Mouse (Mus musculus): Measurements from ENCODE around the gene Neurod1. TPM values are rescaled to one million over a fixed set of nuclear protein-coding genes. Genes with fewer than 3 reads are reported as not detected.
A peak's percentile ranks its signal among the peaks of the same experiment; 100 is the strongest.

The Neurod1 gene
- not detected for total RNA-seq (2021)
- long read RNA-seq, experiment 1: 0 reads
- long read RNA-seq, experiment 2: 0 reads

DNA sequence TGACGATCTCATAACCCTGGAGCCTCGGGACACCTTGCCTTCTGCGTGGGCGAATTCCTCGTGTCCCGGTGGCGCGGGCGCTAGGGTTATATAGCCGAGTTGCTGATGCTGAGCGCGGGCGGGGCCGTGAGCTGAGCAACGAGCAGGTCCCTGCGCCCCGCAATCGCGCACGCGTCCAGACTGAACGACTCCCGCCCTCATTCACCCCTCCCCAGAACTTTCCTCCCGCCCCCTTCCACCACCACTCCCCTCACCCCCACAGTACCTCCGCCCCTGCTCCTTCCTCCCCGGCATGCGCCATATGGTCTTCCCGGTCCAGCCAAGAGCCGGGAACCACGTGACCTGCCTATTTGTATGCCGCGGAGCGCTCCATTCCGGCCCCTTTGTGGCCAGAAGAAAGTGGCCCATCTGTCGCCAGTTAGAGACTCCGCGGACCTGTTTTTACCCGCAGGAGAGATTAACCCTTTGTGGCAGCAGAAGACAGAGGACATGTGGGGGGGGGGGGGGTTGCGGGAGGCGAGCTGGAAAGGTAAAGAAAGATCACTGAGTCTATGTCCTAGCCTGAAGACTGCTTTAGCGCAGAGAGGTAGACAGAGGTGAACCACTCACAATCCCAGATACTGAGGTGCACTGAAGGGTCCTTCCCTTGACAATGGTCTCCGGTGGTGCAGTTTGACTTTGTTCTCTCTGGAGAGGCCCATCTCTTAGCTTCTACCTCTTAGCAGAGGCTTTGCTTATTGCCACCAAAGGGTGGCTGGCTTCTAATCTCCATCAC, at the start of gene Neurod1, which contains the start of gene Cerkl:
Neurod1 (minus strand) TSS at position 177 of the 775 bp plus-strand sequence.
Cerkl (minus strand) TSS at position 211 of the 775 bp plus-strand sequence.
- no peak for DNase-seq
- intact Hi-C loops (cut with DNase I): no loop called here

GRCm38 (mm10) chr2:79498990-79499755, 42.6 kb upstream of the Neurod1 start:
- intact Hi-C loops (cut with DNase I): loop anchor here (5.0 kb wide), 1 partner anchor 127 kb away; no protein-coding TSS in a partner anchor
- DNase-seq: peak; percentile 14 to 25

DNA sequence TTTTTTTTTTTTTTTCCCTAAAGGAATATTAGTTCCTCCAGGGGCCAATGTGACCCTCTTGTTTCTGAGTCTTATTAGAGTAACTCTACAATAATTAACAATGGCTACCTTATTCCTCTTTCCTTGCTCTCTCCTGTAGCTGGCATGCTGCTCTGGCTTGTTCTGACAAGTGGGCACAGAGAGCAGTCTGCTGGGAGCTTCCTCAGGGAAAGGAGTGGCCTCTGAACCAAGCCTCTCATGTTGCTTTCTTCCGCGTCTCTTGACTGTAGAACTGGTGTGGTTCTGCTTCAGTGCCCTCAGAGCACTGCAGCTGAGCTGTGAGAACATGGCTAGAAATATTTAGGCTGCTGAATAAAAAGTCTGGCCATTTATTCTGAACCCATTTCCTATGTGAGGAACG, 28.6 kb upstream of the Neurod1 start:
- no peak for DNase-seq

GRCm38 (mm10) chr2:79482511-79482910, 26.0 kb upstream of the Neurod1 start:
- intact Hi-C loops (cut with DNase I): no loop called here
- no peak for DNase-seq

More for the DNA sequence above, 28.6 kb upstream of the Neurod1 start:
- intact Hi-C loops (cut with DNase I): no loop called here

- intact Hi-C loops (cut with DNase I): no loop called here
- no peak for DNase-seq
Observed at GRCm38 (mm10) chr2:79462411-79462810, 5.9 kb upstream of the Neurod1 start.

GRCm38 (mm10) chr2:79461861-79462260, 5.3 kb upstream of the Neurod1 start:
- no peak for DNase-seq
- intact Hi-C loops (cut with DNase I): no loop called here

GRCm38 (mm10) chr2:79460586-79460985, 4.0 kb upstream of the Neurod1 start:
- intact Hi-C loops (cut with DNase I): no loop called here
- no peak for DNase-seq

DNA sequence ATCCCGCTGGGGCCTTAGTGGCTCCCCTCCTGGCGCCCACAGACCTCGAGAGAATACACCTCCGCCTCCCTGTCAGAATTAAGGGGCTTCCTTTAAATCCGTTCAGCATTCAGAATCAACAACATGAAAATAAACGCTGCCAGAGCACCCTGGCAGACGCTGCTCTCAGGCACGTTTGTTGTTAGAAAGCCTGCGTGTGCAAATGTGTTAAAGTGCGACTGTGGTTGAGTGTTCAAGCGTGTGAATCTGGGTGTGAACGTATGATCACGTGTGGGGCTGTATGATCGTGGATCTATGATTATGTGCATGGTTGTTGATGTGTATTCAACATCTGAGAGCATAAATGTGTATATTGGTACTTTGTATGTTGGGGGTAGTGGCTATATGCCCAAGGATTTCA, 3.6 kb upstream of the Neurod1 start:
- intact Hi-C loops (cut with DNase I): no loop called here
- DNase-seq: no peak

DNA sequence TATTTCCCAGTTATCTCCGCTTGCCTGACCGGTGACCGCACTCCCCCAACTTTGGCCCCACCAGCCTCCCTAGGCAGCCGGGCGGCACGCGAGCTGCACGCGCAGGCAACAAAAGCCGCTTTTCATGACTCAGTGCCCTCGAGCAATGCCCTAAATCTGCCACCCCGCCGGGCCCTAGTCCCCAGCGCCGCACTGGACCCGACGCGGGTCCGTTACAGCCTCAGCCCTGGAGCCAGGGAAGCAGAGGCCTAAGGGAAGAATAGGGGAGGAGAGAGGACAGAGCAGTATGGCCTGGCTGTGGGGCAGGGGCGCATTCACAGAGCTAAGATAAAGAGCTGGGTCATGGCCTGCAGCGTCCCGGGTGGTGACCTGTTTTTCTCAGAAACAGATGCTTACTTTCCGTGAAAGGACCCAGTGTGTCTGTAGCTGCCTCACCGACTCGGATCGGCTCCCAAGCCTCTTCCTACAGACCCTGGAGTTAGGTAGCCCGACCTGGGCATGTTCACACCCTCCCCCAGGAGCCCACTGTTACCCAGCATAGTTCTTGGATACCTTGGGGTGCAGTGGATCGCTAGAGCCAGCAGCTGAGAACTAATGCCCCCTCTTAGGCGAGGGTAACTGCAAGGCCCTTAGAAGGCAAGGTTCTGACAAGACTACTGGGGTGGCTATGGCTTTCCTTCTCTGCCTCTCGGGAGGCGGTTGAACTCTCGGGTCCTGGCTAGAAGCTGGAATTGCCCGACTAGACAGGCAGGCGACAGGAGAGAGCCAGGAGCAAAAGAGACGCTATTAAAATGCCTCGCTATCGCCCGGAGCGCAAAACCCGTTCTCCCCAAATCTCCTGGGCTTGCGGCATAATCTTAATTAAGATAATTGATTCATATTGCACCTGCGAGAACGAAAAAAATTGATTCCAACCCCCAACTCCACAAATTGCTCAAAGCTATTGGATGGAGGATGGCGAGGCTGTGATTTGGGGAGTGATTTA, 2.8 kb upstream of the Neurod1 start:
- intact Hi-C loops (cut with DNase I): no loop called here
- no peak for DNase-seq

DNA sequence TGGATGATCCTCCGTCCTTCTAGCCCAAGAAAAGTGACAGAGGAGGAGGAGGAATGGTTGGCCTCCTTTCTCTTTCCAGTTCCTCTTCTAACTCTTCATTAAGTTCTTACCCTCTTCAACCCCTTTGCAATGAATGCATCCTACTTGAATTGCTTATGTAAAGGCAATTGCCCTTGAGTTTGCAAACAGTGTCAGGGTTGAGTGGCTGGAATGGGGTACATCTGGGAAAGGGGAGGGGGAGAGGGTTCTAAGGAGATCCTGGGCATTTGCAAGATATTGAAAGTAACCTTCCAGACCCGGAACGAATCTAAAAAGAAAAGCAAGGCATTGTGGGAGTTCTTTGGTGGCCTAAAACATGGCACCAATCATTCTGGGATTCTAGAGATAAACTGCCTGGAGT, 1.4 kb upstream of the Neurod1 start:
- intact Hi-C loops (cut with DNase I): no loop called here

DNA sequence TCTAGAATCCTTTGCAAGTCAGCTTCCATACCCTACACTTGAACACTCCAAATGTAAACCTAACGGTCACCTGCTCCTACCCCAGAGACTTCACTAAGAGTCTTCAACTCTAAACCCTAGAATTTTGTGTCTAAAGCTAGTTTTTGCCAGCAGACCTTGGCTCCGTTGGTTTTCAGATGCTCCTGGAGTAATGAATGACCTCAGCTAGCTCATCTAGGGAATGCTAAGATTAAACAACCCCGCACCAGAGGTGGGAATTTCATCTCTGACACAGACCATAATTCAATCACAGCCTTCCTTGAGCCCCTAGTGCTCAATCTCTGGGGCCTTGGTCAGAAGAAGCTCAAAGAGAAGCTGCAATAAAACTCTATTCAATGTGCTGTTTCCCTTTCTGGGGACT, 883 bp upstream of the Neurod1 start:
- intact Hi-C loops (cut with DNase I): no loop called here
- DNase-seq: no peak

More for the DNA sequence above, 1.4 kb upstream of the Neurod1 start:
- DNase-seq: no peak

GRCm38 (mm10) chr2:79455646-79456045, 905 bp downstream of the Neurod1 start:
- DNase-seq: no peak
- intact Hi-C loops (cut with DNase I): no loop called here

GRCm38 (mm10) chr2:79454786-79455446, 1.6 kb downstream of the Neurod1 start:
- intact Hi-C loops (cut with DNase I): no loop called here

GRCm38 (mm10) chr2:79453901-79454781, 2.4 kb downstream of the Neurod1 start:
- intact Hi-C loops (cut with DNase I): no loop called here

More at GRCm38 (mm10) chr2:79454786-79455446, 1.6 kb downstream of the Neurod1 start:
- no peak for DNase-seq

DNA sequence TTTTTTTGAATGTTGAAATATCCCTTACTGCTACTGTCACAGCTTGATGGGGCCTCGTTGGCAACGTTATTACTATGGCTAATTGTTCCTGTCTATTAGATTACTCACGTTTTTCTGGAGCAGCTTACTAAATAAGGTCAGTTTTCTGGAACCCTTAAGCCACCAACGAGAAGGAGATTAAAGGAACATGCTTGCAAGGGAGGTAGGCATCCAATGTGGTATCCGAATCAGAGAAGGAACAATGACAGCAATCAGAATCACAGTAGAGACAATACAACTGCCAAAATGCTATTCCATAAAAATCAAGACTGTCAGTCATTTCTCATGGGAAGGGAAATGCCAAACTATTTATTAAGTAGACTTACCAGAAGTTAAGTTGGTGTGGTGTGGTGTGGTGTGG, 5.1 kb downstream of the Neurod1 start:
- intact Hi-C loops (cut with DNase I): no loop called here
- DNase-seq: no peak

More at GRCm38 (mm10) chr2:79453901-79454781, 2.4 kb downstream of the Neurod1 start:
- DNase-seq: peak; percentile 26 to 49

- no peak for DNase-seq
- intact Hi-C loops (cut with DNase I): no loop called here
Observed at GRCm38 (mm10) chr2:79450684-79451394, 5.7 kb downstream of the Neurod1 start.

- no peak for DNase-seq
- intact Hi-C loops (cut with DNase I): no loop called here
Observed at GRCm38 (mm10) chr2:79449371-79449770, 7.2 kb downstream of the Neurod1 start.

DNA sequence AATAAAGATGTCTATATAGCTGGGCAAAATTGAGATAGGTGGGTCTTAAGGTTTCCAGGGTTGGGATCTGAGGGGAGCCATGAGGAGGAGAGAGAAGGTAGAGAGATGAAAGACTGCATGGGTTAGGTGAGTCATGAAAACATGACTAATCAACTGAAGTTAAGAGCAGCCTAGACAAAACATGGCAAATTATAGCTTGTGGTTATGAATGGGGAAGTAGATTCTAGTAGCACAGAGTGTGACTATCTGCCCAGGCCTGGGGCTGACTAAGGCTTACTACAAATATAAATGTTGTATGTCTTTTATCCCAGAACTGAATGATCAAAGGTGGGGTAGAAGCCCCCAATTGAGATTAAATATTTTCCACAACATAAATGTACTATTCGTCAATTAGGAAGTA, 9.4 kb downstream of the Neurod1 start:
- DNase-seq: no peak
- intact Hi-C loops (cut with DNase I): no loop called here
